Mouse (Mus musculus) MEL (cell line): ENCODE results near the gene Racgap1.

ENCODE experiments used
- CHD1 ChIP-seq: IDR thresholded peaks from 2 replicates; pipeline ENCODE4 v1.6.1; 2012; ENCODE audit warnings: low read depth, mild to moderate bottlenecking, inconsistent platforms, low read length, improper control_type of control experiment
- CTCF ChIP-seq, 3 experiments: IDR thresholded peaks in 2 of 3; conservative IDR thresholded peaks in 1 of 3; 2 replicates each; pipeline ENCODE4 v1.5.1; 2011 to 2012; ENCODE audit warnings: low read length in 3 of 3, low read depth in 2 of 3, mild to moderate bottlenecking in 2 of 3, improper control_type of control experiment in 1 of 3, inconsistent platforms in 1 of 3, mixed read lengths in 1 of 3, moderate library complexity in 1 of 3; ENCODE audit not compliant: control insufficient read depth in 1 of 3, insufficient read depth in 1 of 3, poor library complexity in 1 of 3, severe bottlenecking in 1 of 3
- E2F4 ChIP-seq: IDR thresholded peaks from 2 replicates; pipeline ENCODE4 v1.6.1; 2011; ENCODE audit warnings: low read depth, low read length, improper control_type of control experiment, borderline replicate concordance
- GATA1 ChIP-seq: IDR thresholded peaks from 2 replicates; pipeline ENCODE4 v1.6.1; 2011; ENCODE audit warnings: low read depth, low read length, improper control_type of control experiment
- MYC ChIP-seq: IDR thresholded peaks from 2 replicates; pipeline ENCODE4 v1.6.1; 2011; ENCODE audit warnings: low read depth, mild to moderate bottlenecking, low read length, improper control_type of control experiment, moderate library complexity
- POLR2A ChIP-seq, 2 experiments: IDR thresholded peaks; 2 replicates each; pipeline ENCODE4 v1.6.1; 2011 to 2012; ENCODE audit warnings: low read length in 2 of 2, mild to moderate bottlenecking in 2 of 2, control low read depth in 1 of 2, improper control_type of control experiment in 1 of 2, low read depth in 1 of 2, moderate library complexity in 1 of 2; ENCODE audit not compliant: control insufficient read depth in 1 of 2, insufficient read depth in 1 of 2, poor library complexity in 1 of 2
- POLR2AphosphoS5 ChIP-seq: IDR thresholded peaks from 2 replicates; pipeline ENCODE4 v1.6.1; 2012; ENCODE audit warnings: low read depth, borderline replicate concordance, mild to moderate bottlenecking, inconsistent platforms, low read length, moderate library complexity, mixed read lengths
- RCOR1 ChIP-seq: IDR thresholded peaks from 2 replicates; pipeline ENCODE4 v1.6.1; 2012; ENCODE audit warnings: low read depth, mild to moderate bottlenecking, inconsistent platforms, low read length, improper control_type of control experiment
- TCF12 ChIP-seq: IDR thresholded peaks from 2 replicates; pipeline ENCODE4 v1.6.1; 2014; ENCODE audit warnings: low read depth, mild to moderate bottlenecking, inconsistent platforms, low read length, improper control_type of control experiment, moderate library complexity

- TF ChIP-seq CTCF (IDR thresholded peaks at IDR 0.05 in 2 of 3, conservative IDR thresholded peaks at IDR 0.05 in 1 of 3; ENCODE audit: control insufficient read depth in 1 of 3, insufficient read depth in 1 of 3, low read depth in 2 of 3, low read length in 3 of 3, poor library complexity in 1 of 3, severe bottlenecking in 1 of 3) = no peak
- TF ChIP-seq TCF12 = no peak
- TF ChIP-seq POLR2AphosphoS5 = no peak
- no peak for TF ChIP-seq POLR2A (IDR thresholded peaks at IDR 0.05; ENCODE audit: control insufficient read depth in 1 of 2, insufficient read depth in 1 of 2, low read depth in 1 of 2, low read length in 2 of 2, poor library complexity in 1 of 2)
- no peak for TF ChIP-seq MYC
- TF ChIP-seq GATA1 = no peak
- no peak for TF ChIP-seq E2F4
- TF ChIP-seq RCOR1 = no peak
- TF ChIP-seq CHD1 = no peak
Observed at GRCm38 (mm10) chr15:99669392-99669791, 17.9 kb upstream of the Racgap1 start.
